Mouse (Mus musculus) liver, embryonic 15.5 days (tissue): ENCODE data around the gene Macrod2. TPM values are rescaled to one million over a fixed set of nuclear protein-coding genes. Genes with fewer than 3 reads are reported as not detected.

Experiments used
- ATAC-seq: fragments of 200-750 bp; cut with Nextera tagmentation; 2 replicates; pipeline ENCODE4 v1.8.0; 2017; ENCODE audit warnings: moderate number of reproducible peaks, mild to moderate bottlenecking, moderate library complexity; ENCODE audit not compliant: insufficient read depth
- H3K27ac ChIP-seq: fragments of 300-500 bp; sonication (generic); replicated peaks from 2 replicates; pipeline ENCODE4 v1.5.1; 2015; ENCODE audit warnings: mild to moderate bottlenecking, inconsistent platforms
- H3K27me3 ChIP-seq: fragments of 300-500 bp; sonication (generic); 2 replicates; pipeline ENCODE4 v1.6.1; 2015; ENCODE audit warnings: mild to moderate bottlenecking, inconsistent platforms
- H3K36me3 ChIP-seq: fragments of 300-500 bp; sonication (generic); replicated peaks from 2 replicates; pipeline ENCODE4 v1.6.1; 2015; ENCODE audit warnings: moderate library complexity, mild to moderate bottlenecking, inconsistent platforms
- H3K4me1 ChIP-seq: fragments of 300-500 bp; sonication (generic); replicated peaks from 2 replicates; pipeline ENCODE4 v1.6.1; 2015; ENCODE audit warnings: inconsistent platforms
- H3K4me2 ChIP-seq: fragments of 300-500 bp; sonication (generic); 2 replicates; pipeline ENCODE4 v1.6.1; 2015; ENCODE audit warnings: moderate library complexity, mild to moderate bottlenecking, inconsistent platforms
- H3K4me3 ChIP-seq: fragments of 300-500 bp; sonication (generic); replicated peaks from 2 replicates; pipeline ENCODE4 v1.5.1; 2015; ENCODE audit warnings: mild to moderate bottlenecking, inconsistent platforms
- H3K9ac ChIP-seq: fragments of 300-500 bp; sonication (generic); 2 replicates; pipeline ENCODE4 v1.6.1; 2015; ENCODE audit warnings: moderate library complexity, mild to moderate bottlenecking, inconsistent platforms
- H3K9me3 ChIP-seq: fragments of 300-500 bp; sonication (generic); replicated peaks from 2 replicates; pipeline ENCODE4 v1.6.1; 2016; ENCODE audit warnings: inconsistent platforms
- WGBS: fragments of 180-500 bp; shearing (Covaris S2); methylation state at CpG from one replicate; pipeline ENCODE4 v1.1.7; 2015; ENCODE audit warnings: mixed read lengths; ENCODE audit not compliant: insufficient replicate concordance; 5-methylcytosine and 5-hydroxymethylcytosine counted together
- polyA plus RNA-seq: library from polyadenylated mRNA; unstranded; fragments of >200 nt; fragmentation: Nextera tagmentation; extraction: Ambion mirVana; gene quantifications from 2 replicates; pipeline ENCODE4 v1.2.1, GENCODE M21; 2015

Gene Macrod2
- polyA plus RNA-seq, 1 experiment from 2014 or later = 6.9 TPM

DNA sequence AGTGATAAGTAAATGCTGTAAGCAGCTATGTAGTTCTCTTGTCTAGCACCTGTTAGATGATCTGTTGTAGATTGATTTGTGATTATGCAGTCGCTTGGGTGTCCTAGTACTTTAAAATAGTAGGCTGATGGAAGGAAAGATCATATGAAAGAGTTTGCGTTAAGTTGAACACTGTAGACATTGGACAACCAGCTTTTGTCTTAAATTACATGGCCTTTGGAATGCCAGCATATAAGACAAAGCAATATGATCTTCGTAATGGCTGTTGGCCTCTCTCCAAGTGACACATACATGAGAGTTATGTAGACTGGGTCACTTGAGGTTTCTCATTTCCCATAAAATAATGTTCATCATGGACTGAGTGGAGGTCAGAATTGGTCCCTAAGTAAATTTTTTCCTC lies 778.5 kb downstream of the Macrod2 start:
- no peak for ATAC-seq
- 63% methylated on average over 3 of the region's 3 CpGs for WGBS
- H3K9ac ChIP-seq = no peak overlapping the region

DNA sequence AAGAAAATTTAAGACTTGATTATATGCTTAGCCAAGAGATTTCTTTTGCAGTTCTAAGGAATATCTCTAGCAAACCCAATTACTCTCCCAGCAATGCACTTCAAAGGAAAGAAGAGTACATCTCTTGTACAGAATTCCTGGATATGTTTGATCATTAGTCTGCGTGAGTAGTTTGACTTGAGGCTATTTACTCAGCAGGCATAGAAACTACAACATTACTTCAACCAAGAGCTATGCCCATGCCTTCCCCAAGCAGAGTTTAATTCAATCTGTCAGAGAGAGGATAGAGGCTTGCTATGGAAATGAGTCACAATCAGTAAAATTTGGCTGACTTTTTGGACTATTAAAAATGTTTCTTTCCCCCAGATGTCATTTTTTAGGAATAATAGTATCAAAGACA lies 785.5 kb downstream of the Macrod2 start:
- WGBS = 58% methylated on average over 1 of the region's 1 CpGs
- H3K9me3 ChIP-seq = no peaks in the 10 kb centered on the region
- no peak overlapping the region for H3K27ac ChIP-seq
- H3K4me3 ChIP-seq = no peak overlapping the region
- H3K9ac ChIP-seq = no peak overlapping the region
- H3K27me3 ChIP-seq = no peaks in the 10 kb centered on the region
- no peaks in the 10 kb centered on the region for H3K36me3 ChIP-seq
- H3K4me1 ChIP-seq = no peaks in the 10 kb centered on the region
- no peak overlapping the region for H3K4me2 ChIP-seq
- ATAC-seq = no peak

More for the DNA sequence above, 778.5 kb downstream of the Macrod2 start:
- Histone ChIP-seq H3K9me3 (no peaks in the 10 kb centered on the region), H3K4me2 (no peak overlapping the region), H3K27ac (no peak overlapping the region), H3K4me3 (no peak overlapping the region), H3K36me3 (no peaks in the 10 kb centered on the region), H3K27me3 (no peaks in the 10 kb centered on the region), H3K4me1 (no peaks in the 10 kb centered on the region)

DNA sequence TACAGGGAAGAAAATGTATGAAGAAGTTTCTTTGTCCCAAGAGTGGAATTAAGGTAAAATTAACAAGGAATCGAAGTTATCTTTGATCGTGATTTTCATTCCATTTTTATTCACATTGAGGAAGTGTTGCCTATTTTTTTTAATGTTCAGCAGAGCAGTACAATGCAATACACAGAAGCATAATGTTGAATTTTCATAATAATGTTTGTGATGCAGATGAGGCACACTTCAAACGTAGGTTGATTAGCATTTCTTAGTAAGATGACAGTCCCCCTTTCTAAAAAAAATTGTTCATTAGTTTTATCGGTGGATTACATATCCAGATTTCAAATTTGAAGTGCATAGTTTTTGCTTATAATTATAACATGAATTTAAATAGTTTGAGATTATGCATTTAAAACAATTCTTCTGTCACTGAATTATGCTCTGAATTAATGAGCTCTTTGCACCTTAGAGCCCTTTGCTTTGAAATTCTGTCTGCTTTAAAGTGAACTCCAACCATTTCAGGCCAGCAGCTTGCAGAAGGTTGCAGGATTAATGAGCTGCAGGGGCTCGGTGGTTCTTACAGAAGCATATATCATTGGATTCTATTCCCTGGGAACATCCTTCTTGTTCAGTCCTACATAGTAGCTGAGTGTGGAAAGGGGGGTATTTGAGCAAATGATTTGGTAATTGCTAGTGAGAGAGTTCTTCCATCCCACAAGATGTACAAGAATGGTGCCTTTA lies 787.1 kb downstream of the Macrod2 start:
- H3K36me3 ChIP-seq = no peaks in the 10 kb centered on the region
- H3K27ac ChIP-seq = no peak overlapping the region
- WGBS = 58% methylated on average over 5 of the region's 5 CpGs
- H3K4me2 ChIP-seq = no peak overlapping the region
- no peaks in the 10 kb centered on the region for H3K4me1 ChIP-seq
- no peaks in the 10 kb centered on the region for H3K9me3 ChIP-seq
- no peak overlapping the region for H3K9ac ChIP-seq
- no peak for ATAC-seq
- H3K4me3 ChIP-seq = no peak overlapping the region
- H3K27me3 ChIP-seq = no peaks in the 10 kb centered on the region

DNA sequence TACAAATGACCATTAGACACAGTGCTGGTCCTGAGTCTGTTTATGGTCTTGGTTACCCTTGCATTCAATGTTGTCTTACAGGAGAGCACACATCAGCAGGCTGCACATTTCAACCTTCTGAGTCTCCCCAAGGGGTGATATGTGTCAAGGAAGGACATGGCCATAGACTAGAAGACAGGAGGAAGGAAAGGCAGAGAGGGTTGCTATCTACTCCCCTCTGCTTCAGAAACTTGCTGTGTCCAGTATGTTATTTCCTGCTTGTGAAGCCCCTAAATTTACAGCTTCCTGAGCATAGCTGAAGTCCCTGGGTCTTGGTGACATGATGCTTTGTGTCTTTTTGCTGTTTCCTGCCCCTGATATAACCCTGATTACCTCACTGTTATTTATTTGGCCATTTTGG lies 799.4 kb downstream of the Macrod2 start:
- no peaks in the 10 kb centered on the region for H3K36me3 ChIP-seq
- no peak overlapping the region for H3K9ac ChIP-seq
- no peak overlapping the region for H3K4me3 ChIP-seq
- ATAC-seq = no peak
- no peaks in the 10 kb centered on the region for H3K9me3 ChIP-seq
- H3K27ac ChIP-seq = no peak overlapping the region
- H3K4me2 ChIP-seq = no peak overlapping the region
- H3K4me1 ChIP-seq = no peaks in the 10 kb centered on the region
- no peaks in the 10 kb centered on the region for H3K27me3 ChIP-seq

DNA sequence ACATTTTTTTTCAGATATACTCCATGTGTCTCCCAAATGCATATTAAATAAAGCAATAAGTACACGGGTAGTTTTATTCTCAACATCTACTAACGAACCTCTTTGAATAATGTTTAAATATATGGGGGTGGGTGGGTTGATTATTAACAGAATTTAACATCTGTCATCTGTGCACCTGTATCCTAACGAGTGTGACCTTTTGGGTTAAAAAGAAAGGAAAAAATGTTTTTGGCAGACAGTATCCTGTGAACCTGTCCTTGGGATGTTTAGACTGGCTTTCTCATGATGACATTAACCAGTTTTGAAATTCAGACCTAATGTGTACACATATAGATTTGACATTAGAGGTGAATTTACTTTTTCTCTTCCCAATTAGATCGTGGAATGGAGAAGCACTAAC lies 805.4 kb downstream of the Macrod2 start:
- Histone ChIP-seq H3K27ac (no peak overlapping the region), H3K27me3 (no peaks in the 10 kb centered on the region), H3K4me3 (no peak overlapping the region), H3K4me2 (no peak overlapping the region), H3K36me3 (no peaks in the 10 kb centered on the region), H3K4me1 (no peaks in the 10 kb centered on the region), H3K9ac (no peak overlapping the region), H3K9me3 (no peaks in the 10 kb centered on the region)
- 39% methylated on average over 4 of the region's 4 CpGs for WGBS
- no peak for ATAC-seq

DNA sequence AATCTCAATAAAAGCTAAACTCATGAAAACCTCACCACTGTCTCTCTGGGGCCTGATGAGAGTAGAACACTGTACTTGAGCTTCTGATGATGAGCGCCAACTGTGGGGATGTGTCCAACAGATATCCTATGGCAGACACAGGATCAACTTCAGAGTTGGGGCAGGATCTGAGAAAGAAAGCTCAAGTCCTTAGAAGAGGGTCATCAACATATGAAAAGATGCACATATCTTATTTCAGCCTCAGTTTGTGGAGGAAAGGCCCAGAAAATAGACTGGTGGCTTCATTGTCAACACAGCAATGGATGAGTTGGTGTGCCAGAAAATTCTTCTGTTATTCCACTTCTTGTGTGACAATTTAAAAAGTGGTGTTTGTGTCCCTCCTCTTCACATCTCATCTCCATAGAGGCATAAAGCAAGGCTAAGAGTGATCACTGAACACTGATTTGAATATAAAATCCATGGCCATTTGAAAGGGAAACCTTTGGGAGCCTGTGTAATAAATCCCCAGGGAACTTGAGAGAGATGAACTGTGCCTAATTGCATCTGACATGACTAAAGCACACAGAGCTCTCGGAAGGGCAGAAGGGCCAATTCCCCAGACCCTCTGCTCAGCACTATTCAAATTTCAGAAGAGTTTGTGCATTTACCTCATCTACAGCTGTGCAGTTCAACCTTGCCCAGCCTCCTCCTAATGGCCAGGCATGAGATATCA lies 806.4 kb downstream of the Macrod2 start:
- Histone ChIP-seq H3K4me2 (no peak overlapping the region), H3K9ac (no peak overlapping the region), H3K4me1 (no peaks in the 10 kb centered on the region), H3K9me3 (no peaks in the 10 kb centered on the region), H3K4me3 (no peak overlapping the region), H3K36me3 (no peaks in the 10 kb centered on the region), H3K27me3 (no peaks in the 10 kb centered on the region), H3K27ac (no peak overlapping the region)
- 66% methylated on average over 2 of the region's 2 CpGs for WGBS
- ATAC-seq = no peak

DNA sequence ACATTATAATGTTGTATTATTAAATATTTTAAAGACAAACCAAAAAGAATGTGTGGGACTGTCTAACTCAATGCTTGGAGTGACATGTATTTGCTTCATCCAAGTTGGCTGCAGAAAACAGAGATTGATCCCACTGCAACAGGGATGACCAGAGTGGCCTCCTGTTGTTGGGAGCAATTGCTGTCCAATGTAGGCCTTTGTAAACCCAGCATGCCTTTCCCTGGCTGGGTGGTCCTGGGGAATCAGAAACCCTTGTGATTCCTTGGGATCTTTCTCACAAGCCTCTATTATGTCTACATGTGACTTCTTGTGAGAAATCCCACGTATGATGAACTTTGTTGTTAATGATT lies 806.9 kb downstream of the Macrod2 start:
- Histone ChIP-seq H3K36me3 (no peaks in the 10 kb centered on the region), H3K4me3 (no peak overlapping the region), H3K9me3 (no peaks in the 10 kb centered on the region), H3K9ac (no peak overlapping the region), H3K4me1 (no peaks in the 10 kb centered on the region), H3K27ac (no peak overlapping the region), H3K27me3 (no peaks in the 10 kb centered on the region), H3K4me2 (no peak overlapping the region)
- 42% methylated on average over 1 of the region's 1 CpGs for WGBS
- ATAC-seq = no peak

DNA sequence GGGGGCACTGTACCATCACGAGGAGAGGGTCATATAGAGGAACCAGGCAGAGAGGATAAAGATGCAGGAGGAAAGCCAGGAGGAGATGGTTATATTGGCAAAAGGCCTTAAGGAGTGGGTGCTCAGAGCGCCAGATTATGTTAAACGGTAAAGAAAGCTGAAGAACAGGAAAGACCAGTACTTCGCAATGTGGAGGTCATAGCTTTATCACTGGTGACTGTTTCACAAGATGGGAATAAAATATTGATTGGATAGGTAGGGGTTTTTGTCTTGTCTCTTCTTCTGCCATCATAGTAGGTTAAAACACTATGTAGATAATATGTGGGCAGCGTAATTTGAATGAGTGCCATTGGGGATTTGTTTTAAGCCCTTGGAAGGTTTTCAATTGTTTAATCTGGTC lies 816.2 kb downstream of the Macrod2 start:
- no peak overlapping the region for H3K4me3 ChIP-seq
- no peaks in the 10 kb centered on the region for H3K27me3 ChIP-seq
- no peak overlapping the region for H3K4me2 ChIP-seq
- ATAC-seq = no peak
- no peaks in the 10 kb centered on the region for H3K9me3 ChIP-seq
- no peaks in the 10 kb centered on the region for H3K4me1 ChIP-seq
- 54% methylated on average over 5 of the region's 5 CpGs for WGBS
- no peak overlapping the region for H3K27ac ChIP-seq
- H3K9ac ChIP-seq = no peak overlapping the region
- no peaks in the 10 kb centered on the region for H3K36me3 ChIP-seq

DNA sequence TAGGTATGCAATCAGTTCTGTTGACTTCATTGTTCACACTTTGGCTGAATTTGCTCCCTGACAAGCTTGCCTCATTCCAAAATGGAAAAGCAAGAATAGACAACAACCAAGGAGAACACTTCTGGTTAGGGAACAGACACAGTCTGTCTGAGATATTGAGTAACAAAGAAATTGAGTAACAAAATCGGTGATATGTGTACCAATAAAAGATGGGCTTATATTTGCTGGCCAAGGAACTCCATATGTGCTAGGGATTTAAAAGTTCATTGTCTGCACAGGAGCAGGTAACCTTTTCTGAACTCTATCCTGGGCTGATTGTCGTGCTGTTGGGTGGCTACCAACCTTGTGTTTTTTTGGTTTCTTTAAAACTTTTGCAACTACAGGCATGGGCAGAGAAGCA lies 817.2 kb downstream of the Macrod2 start:
- Histone ChIP-seq H3K4me3 (no peak overlapping the region), H3K9ac (no peak overlapping the region), H3K4me2 (no peak overlapping the region), H3K4me1 (no peaks in the 10 kb centered on the region), H3K36me3 (no peaks in the 10 kb centered on the region), H3K27ac (no peak overlapping the region), H3K27me3 (no peaks in the 10 kb centered on the region), H3K9me3 (no peaks in the 10 kb centered on the region)
- WGBS = 62% methylated on average over 2 of the region's 2 CpGs
- ATAC-seq = no peak

DNA sequence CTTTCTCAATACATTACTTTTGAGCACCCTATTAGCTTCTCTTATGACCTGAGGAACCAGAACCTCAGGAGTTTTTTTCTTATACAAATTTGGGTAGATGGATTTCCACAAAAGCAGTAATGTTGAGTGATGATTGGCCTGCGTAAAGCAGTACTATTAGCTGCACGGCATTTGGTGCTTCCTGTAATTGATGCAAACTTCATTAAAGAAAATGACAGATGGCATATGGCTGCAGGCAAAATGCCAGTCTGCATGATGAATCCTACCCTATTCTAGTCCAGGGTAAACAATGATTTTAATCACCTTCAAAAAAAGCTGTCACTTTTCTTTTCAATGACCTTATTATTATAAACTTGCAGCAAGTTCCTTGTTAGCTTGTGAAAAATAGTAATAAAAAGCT lies 822.4 kb downstream of the Macrod2 start:
- Histone ChIP-seq H3K9ac (no peak overlapping the region), H3K9me3 (no peaks in the 10 kb centered on the region), H3K27ac (no peak overlapping the region), H3K4me3 (no peak overlapping the region), H3K4me2 (no peak overlapping the region), H3K36me3 (no peaks in the 10 kb centered on the region), H3K4me1 (no peaks in the 10 kb centered on the region), H3K27me3 (no peaks in the 10 kb centered on the region)
- ATAC-seq = no peak
- 72% methylated on average over 2 of the region's 2 CpGs for WGBS

DNA sequence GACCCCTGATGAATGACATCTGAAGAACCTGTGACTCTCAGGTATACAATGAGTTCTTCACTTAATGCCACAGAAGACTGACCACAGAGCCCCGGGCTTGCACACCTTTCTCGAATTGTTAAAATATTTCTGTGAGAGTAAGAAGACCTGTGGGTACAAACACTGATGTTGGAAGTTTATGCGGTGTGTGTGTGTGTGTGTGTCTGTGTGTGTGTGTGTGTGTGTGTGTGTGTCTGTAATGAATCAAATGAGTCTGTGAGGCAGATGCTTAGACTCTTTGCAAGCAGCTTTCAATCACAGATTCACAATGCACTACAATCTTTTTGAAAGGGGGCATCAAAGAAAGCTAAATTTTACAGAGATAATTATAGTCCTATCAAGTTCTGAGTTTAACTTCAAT lies 822.8 kb downstream of the Macrod2 start:
- Histone ChIP-seq H3K27ac (no peak overlapping the region), H3K9me3 (no peaks in the 10 kb centered on the region), H3K9ac (no peak overlapping the region), H3K4me3 (no peak overlapping the region), H3K36me3 (no peaks in the 10 kb centered on the region), H3K4me1 (no peaks in the 10 kb centered on the region), H3K4me2 (no peak overlapping the region), H3K27me3 (no peaks in the 10 kb centered on the region)
- WGBS = 64% methylated on average over 3 of the region's 3 CpGs
- ATAC-seq = no peak

DNA sequence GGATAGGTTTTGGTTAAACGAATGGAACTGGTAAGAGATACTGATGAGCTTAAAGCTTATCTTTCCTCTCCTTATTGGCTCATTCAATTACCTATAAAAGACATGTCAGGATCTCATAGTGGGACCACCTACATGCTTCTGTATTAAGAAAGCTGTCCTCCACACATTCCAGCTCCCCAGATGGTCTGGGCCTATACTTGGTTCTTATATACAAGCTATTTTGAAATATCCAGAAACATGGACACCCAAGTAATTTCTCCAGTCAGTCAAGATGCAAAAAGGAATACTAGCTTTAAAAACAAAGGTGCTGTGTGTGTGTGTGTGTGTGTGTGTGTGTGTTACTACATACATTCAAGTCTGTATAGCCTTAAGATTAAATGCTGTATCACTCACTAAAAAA lies 833.7 kb downstream of the Macrod2 start:
- no peak overlapping the region for H3K9ac ChIP-seq
- no peaks in the 10 kb centered on the region for H3K9me3 ChIP-seq
- H3K4me2 ChIP-seq = no peak overlapping the region
- no peaks in the 10 kb centered on the region for H3K36me3 ChIP-seq
- no peak overlapping the region for H3K27ac ChIP-seq
- H3K27me3 ChIP-seq = no peaks in the 10 kb centered on the region
- no peak for ATAC-seq
- no peaks in the 10 kb centered on the region for H3K4me1 ChIP-seq
- 56% methylated on average over 1 of the region's 1 CpGs for WGBS
- no peak overlapping the region for H3K4me3 ChIP-seq
